Comparison of ENCODE assay signal across 8 mouse cellular contexts in genomic region chr11:50130811-50131766, GRCm38 (mm10). TPM values are rescaled to one million over a fixed set of nuclear protein-coding genes. Genes with fewer than 3 reads are reported as not detected.
A peak's percentile ranks its signal among the peaks of the same experiment; 100 is the strongest.
DNase-seq lines count a peak whose midpoint lies in the region; ATAC-seq and TF ChIP-seq lines count a peak whose summit lies in the region.

Gene Tbc1d9b, plus strand, starts transcription at chr11:50131396.

- DNase-seq in ES-E14 (ENCODE audit: low read depth, low spot score) = peak; percentile 66
- DNase-seq in cerebellum, adult 11-12 months = peak; percentile 90
- DNase-seq in heart, postnatal 36 days = peak; percentile 92 to 93
- peak; percentile 81 to 89 for DNase-seq in layer of hippocampus, adult 2 months (ENCODE audit: low spot score in 2 of 2)
- peak; percentile 96 for DNase-seq in lung, embryonic 14.5 days
- DNase-seq in thymus, adult 2 months = peak; percentile 87

- H3K9me3 ChIP-seq in ES-E14 (ENCODE audit: control insufficient read depth, insufficient read depth, low read depth, low read length) = no peaks in the 10 kb centered on the region
- no peaks in the 10 kb centered on the region for H3K9me3 ChIP-seq in forebrain, embryonic 16.5 days (ENCODE audit: control insufficient read depth, low read length)
- H3K9me3 ChIP-seq in lung, embryonic 14.5 days (ENCODE audit: low read depth, low read length) = no peaks in the 10 kb centered on the region

- 1% methylated on average over 77 of the region's 77 CpGs for WGBS in forebrain, embryonic 16.5 days
- WGBS in lung, embryonic 14.5 days = under 1% methylated on average over 75 of the region's 77 CpGs
- WGBS in olfactory bulb, adult 2 months = under 1% methylated on average over 75 of the region's 77 CpGs
- under 1% methylated on average over 77 of the region's 77 CpGs for WGBS in thymus, adult 2 months

- intact Hi-C loops in heart, postnatal 36 days (cut with DNase I) = loop anchor here (1.0 kb wide), 1 partner anchor 145 kb away; no protein-coding TSS in a partner anchor

- H3K27ac ChIP-seq in ES-E14 (ENCODE audit: insufficient read depth, low read depth, low read length, poor library complexity, severe bottlenecking) = no peak within 1 kb of the TSS
- peak within 1 kb of the TSS; percentile 82 for H3K27ac ChIP-seq in forebrain, embryonic 16.5 days (ENCODE audit: low read length)
- H3K27ac ChIP-seq in layer of hippocampus, adult 2 months = peak within 1 kb of the TSS; percentile 97
- H3K27ac ChIP-seq in lung, embryonic 14.5 days (ENCODE audit: low read depth) = peak within 1 kb of the TSS; percentile 91
- H3K27ac ChIP-seq in olfactory bulb, adult 2 months (ENCODE audit: insufficient read depth, low read depth, low read length) = peak within 1 kb of the TSS; percentile 98
- peak within 1 kb of the TSS; percentile 17; the same call in 1 of the 2 replicates for H3K27ac ChIP-seq in thymus, adult 2 months (ENCODE audit: control insufficient read depth, insufficient read depth, low read length)

- in situ Hi-C loops in ES-E14 (cut with MboI; ENCODE audit: low sequenced_read_pairs in 2 of 2, unreplicated experiment in 2 of 2) = loop anchor here in 1 of 2 experiments (5.0 kb wide), 1 partner anchor 144 kb away; no protein-coding TSS in a partner anchor

- peaks cover 2% of the 10 kb centered on the region; the same call in 1 of the 2 replicates for H3K36me3 ChIP-seq in ES-E14 (ENCODE audit: control insufficient read depth, insufficient read depth, low read length, poor library complexity, severe bottlenecking)
- no peaks in the 10 kb centered on the region; the same call in 1 of the 2 replicates for H3K36me3 ChIP-seq in forebrain, embryonic 16.5 days (ENCODE audit: control insufficient read depth, insufficient read depth)
- H3K36me3 ChIP-seq in lung, embryonic 14.5 days (ENCODE audit: insufficient read depth) = 0 out of 2 replicates have a peak, but pooled peaks cover 2% of the 10 kb centered on the region
- no peaks in the 10 kb centered on the region for H3K36me3 ChIP-seq in thymus, adult 2 months (ENCODE audit: control insufficient read depth, insufficient read depth, low read length)

- peak; percentile 82 for TF ChIP-seq CTCF in layer of hippocampus, adult 2 months (conservative IDR thresholded peaks at IDR 0.05)
- TF ChIP-seq CTCF in lung, embryonic 14.5 days (IDR thresholded peaks at IDR 0.05; ENCODE audit: low read depth) = peak; percentile 81
- TF ChIP-seq CTCF in olfactory bulb, adult 2 months (IDR thresholded peaks at IDR 0.05; ENCODE audit: insufficient read depth, low read depth, low read length) = peak; percentile 77
- TF ChIP-seq CTCF in thymus, adult 2 months (IDR thresholded peaks at IDR 0.05; ENCODE audit: borderline replicate concordance, control insufficient read depth, extremely low read depth, insufficient read depth, low read length, poor library complexity) = peak; percentile 94

- peak within 1 kb of the TSS; percentile 74 to 84 for H3K4me3 ChIP-seq in ES-E14 (ENCODE audit: insufficient read depth in 1 of 2, low read depth in 1 of 2, low read length in 2 of 2, poor library complexity in 1 of 2, severe bottlenecking in 1 of 2)
- peak within 1 kb of the TSS; percentile 93 for H3K4me3 ChIP-seq in forebrain, embryonic 16.5 days (replicated peaks; ENCODE audit: low read length)
- peak within 1 kb of the TSS; percentile 79 for H3K4me3 ChIP-seq in layer of hippocampus, adult 2 months
- H3K4me3 ChIP-seq in lung, embryonic 14.5 days (ENCODE audit: low read depth, low read length) = peak within 1 kb of the TSS; percentile 90
- H3K4me3 ChIP-seq in olfactory bulb, adult 2 months (ENCODE audit: insufficient read depth, low read depth, low read length) = peak within 1 kb of the TSS; percentile 89
- H3K4me3 ChIP-seq in thymus, adult 2 months (ENCODE audit: control insufficient read depth, insufficient read depth, low read length) = peak within 1 kb of the TSS; percentile 71

- H3K9ac ChIP-seq in ES-E14 (ENCODE audit: insufficient read depth, low read depth, low read length, poor library complexity, severe bottlenecking) = peak within 1 kb of the TSS; percentile 90
- H3K9ac ChIP-seq in forebrain, embryonic 16.5 days (replicated peaks; ENCODE audit: low read depth, low read length) = peak within 1 kb of the TSS; percentile 100
- peak within 1 kb of the TSS; percentile 98 for H3K9ac ChIP-seq in lung, embryonic 14.5 days

- TF ChIP-seq POLR2A in olfactory bulb, adult 2 months (IDR thresholded peaks at IDR 0.05; ENCODE audit: insufficient read depth, low read depth, low read length) = peak; percentile 89
- peak; percentile 87 for TF ChIP-seq POLR2A in thymus, adult 2 months (IDR thresholded peaks at IDR 0.05; ENCODE audit: control insufficient read depth, extremely low read depth, insufficient read depth, low read length, poor library complexity)

- H3K27me3 ChIP-seq in forebrain, embryonic 16.5 days (replicated peaks; ENCODE audit: control insufficient read depth, insufficient read depth, low read length) = no peaks in the 10 kb centered on the region
- no peaks in the 10 kb centered on the region for H3K27me3 ChIP-seq in lung, embryonic 14.5 days (ENCODE audit: insufficient read depth, low read length)
- H3K27me3 ChIP-seq in thymus, adult 2 months (ENCODE audit: control insufficient read depth, insufficient read depth, low read length) = no peaks in the 10 kb centered on the region

- H3K4me1 ChIP-seq in ES-E14 (ENCODE audit: control insufficient read depth in 2 of 2, insufficient read depth in 2 of 2, low read length in 2 of 2, poor library complexity in 1 of 2) = peaks cover 0 to 8% of the 10 kb centered on the region in 2 experiments; a peak in 1 of 4 replicates
- H3K4me1 ChIP-seq in forebrain, embryonic 16.5 days (replicated peaks; ENCODE audit: control insufficient read depth, insufficient read depth, low read length) = peaks cover 14% of the 10 kb centered on the region
- peaks cover 9% of the 10 kb centered on the region for H3K4me1 ChIP-seq in lung, embryonic 14.5 days (ENCODE audit: insufficient read depth)
- H3K4me1 ChIP-seq in olfactory bulb, adult 2 months (ENCODE audit: control insufficient read depth, insufficient read depth, low read length) = peaks cover 14% of the 10 kb centered on the region
- peaks cover 18% of the 10 kb centered on the region for H3K4me1 ChIP-seq in thymus, adult 2 months (replicated peaks; ENCODE audit: control insufficient read depth, insufficient read depth, low read length)

- peak within 1 kb of the TSS; percentile 88 for H3K4me2 ChIP-seq in forebrain, embryonic 16.5 days (ENCODE audit: low read length)
- peak within 1 kb of the TSS; percentile 90 for H3K4me2 ChIP-seq in lung, embryonic 14.5 days

- peak; percentile 93 for ATAC-seq in forebrain, embryonic 16.5 days
- ATAC-seq in lung, embryonic 14.5 days (ENCODE audit: insufficient read depth) = peak; percentile 92

TF ChIP-seq in ES-E14, 5 proteins besides CTCF, POLR2A, EP300 and RAD21:
- TF ChIP-seq HCFC1 (IDR thresholded peaks at IDR 0.05; ENCODE audit: borderline replicate concordance, insufficient read depth, low read length) (no peak), ZC3H11A (IDR thresholded peaks at IDR 0.05; ENCODE audit: borderline replicate concordance, low read depth, low read length) (no peak; the same call in 1 of the 2 replicates), CHD2 (IDR thresholded peaks at IDR 0.05; ENCODE audit: low read depth, low read length) (no peak), MAFK (IDR thresholded peaks at IDR 0.05; ENCODE audit: insufficient read depth, low read depth, low read length) (no peak), ZNF384 (IDR thresholded peaks at IDR 0.05; ENCODE audit: low read depth, low read length) (no peak)

RNA-seq across cellular contexts. Expression of gene Tbc1d9b, which starts in this region (rescaled TPM):
- total RNA-seq in ES-E14 (2012; rRNA removed) = 18.0 and 19.3 TPM in 2 replicates
- polyA plus RNA-seq in forebrain, embryonic 16.5 days (2015; fragmentation: Nextera tagmentation; extraction: Ambion mirVana) = 38.2 and 43.6 TPM in 2 replicates
- 10 to 100 TPM; 43.8 to 49.7 TPM for total RNA-seq in heart, postnatal 36 days (2021)
- total RNA-seq in layer of hippocampus, adult 2 months (2021) = 100 to 1,000 TPM; 104 to 107 TPM
- 45.3 and 46.2 TPM in 2 replicates for polyA plus RNA-seq in lung, embryonic 14.5 days (2014; fragmentation: Nextera tagmentation; extraction: Ambion mirVana)
- 540 TPM in 1 of 2 replicates, not detected in the other for polyA plus RNA-seq in olfactory bulb, adult 2 months (2012; ENCODE audit: insufficient read depth, insufficient read length, low replicate concordance, missing spikeins)
- 58.7 and 70.3 TPM in 2 replicates for polyA plus RNA-seq in thymus, adult 2 months (2012; rRNA removed)
